Mouse (Mus musculus): ENCODE measurements around the gene Cacna1g.

Cacna1g gene

GRCm38 (mm10) chr11:94480382-94480781 lies 6.4 kb upstream of the Cacna1g start:
- no peak for DNase-seq

- no peak for DNase-seq
These were observed 3.7 kb upstream of the Cacna1g start for GRCm38 (mm10) chr11:94477651-94478050.

- DNase-seq: no peak
These were observed 1.7 kb upstream of the Cacna1g start for GRCm38 (mm10) chr11:94475722-94476121.

- DNase-seq: no peak
These were observed 529 bp upstream of the Cacna1g start for GRCm38 (mm10) chr11:94474544-94474910.

- no peak for DNase-seq
These were observed 887 bp downstream of the Cacna1g start for GRCm38 (mm10) chr11:94472916-94473706.

GRCm38 (mm10) chr11:94472585-94472915 lies 1.4 kb downstream of the Cacna1g start:
- DNase-seq: no peak

- no peak for DNase-seq
These were observed 2.0 kb downstream of the Cacna1g start for GRCm38 (mm10) chr11:94471740-94472584.

GRCm38 (mm10) chr11:94470391-94470790 lies 3.6 kb downstream of the Cacna1g start:
- DNase-seq: no peak

GRCm38 (mm10) chr11:94469136-94470064 lies 4.6 kb downstream of the Cacna1g start:
- no peak for DNase-seq

- DNase-seq: peak; percentile 74
These were observed 5.4 kb downstream of the Cacna1g start for GRCm38 (mm10) chr11:94468582-94469064.

GRCm38 (mm10) chr11:94466333-94466855 lies 7.6 kb downstream of the Cacna1g start:
- no peak for DNase-seq

- DNase-seq: no peak
These were observed 9.8 kb downstream of the Cacna1g start for GRCm38 (mm10) chr11:94464170-94464569.

GRCm38 (mm10) chr11:94461856-94462255 lies 12.1 kb downstream of the Cacna1g start:
- no peak for DNase-seq

- DNase-seq: no peak
These were observed 17.0 kb downstream of the Cacna1g start for GRCm38 (mm10) chr11:94457001-94457400.

- no peak for DNase-seq
These were observed 17.7 kb downstream of the Cacna1g start for GRCm38 (mm10) chr11:94456347-94456746.

GRCm38 (mm10) chr11:94455161-94455820 lies 18.7 kb downstream of the Cacna1g start:
- DNase-seq: no peak

GRCm38 (mm10) chr11:94454756-94455155 lies 19.2 kb downstream of the Cacna1g start:
- DNase-seq: no peak

GRCm38 (mm10) chr11:94451091-94451773 lies 22.8 kb downstream of the Cacna1g start:
- no peak for DNase-seq

GRCm38 (mm10) chr11:94449886-94450285 lies 24.1 kb downstream of the Cacna1g start:
- no peak for DNase-seq

- DNase-seq: no peak
These were observed 24.8 kb downstream of the Cacna1g start for GRCm38 (mm10) chr11:94449239-94449638.

- DNase-seq: no peak
These were observed 27.0 kb downstream of the Cacna1g start for GRCm38 (mm10) chr11:94447017-94447416.
